Mouse (Mus musculus): ENCODE data around the gene Cdkn1b. TPM values are rescaled to one million over a fixed set of nuclear protein-coding genes. Genes with fewer than 3 reads are reported as not detected.

Cdkn1b gene
- total RNA-seq (2021), result 10 to 100 TPM; 50.9 to 53.6 TPM

- peak; percentile 85 to 95 for DNase-seq
- intact Hi-C loops (cut with DNase I), result loop anchor here (1.0 to 10.0 kb wide), 5 partner anchors 8 to 1904 kb away; partner anchors contain the start of genes BC049715, Dusp16, Gpr19 and Wbp11
Observed at GRCm38 (mm10) chr6:134920190-134921013, at the start of gene Cdkn1b. Gene Cdkn1b (plus strand): TSS chr6:134920401.

- intact Hi-C loops (cut with DNase I), result no loop called here
Observed at GRCm38 (mm10) chr6:134870887-134871286, 49.3 kb upstream of the Cdkn1b start.

GRCm38 (mm10) chr6:134872236-134872635 lies 48.0 kb upstream of the Cdkn1b start:
- no peak for DNase-seq
- intact Hi-C loops (cut with DNase I), result no loop called here

More at GRCm38 (mm10) chr6:134870887-134871286, 49.3 kb upstream of the Cdkn1b start:
- DNase-seq, result no peak

- intact Hi-C loops (cut with DNase I), result loop anchor here (1.0 kb wide), 1 partner anchor 74 kb away; no protein-coding TSS in a partner anchor
- DNase-seq, result no peak
Observed at GRCm38 (mm10) chr6:134873018-134873417, 47.2 kb upstream of the Cdkn1b start.

GRCm38 (mm10) chr6:134876795-134877194 lies 43.4 kb upstream of the Cdkn1b start:
- no peak for DNase-seq
- intact Hi-C loops (cut with DNase I), result no loop called here

- DNase-seq, result no peak
- intact Hi-C loops (cut with DNase I), result no loop called here
Observed at GRCm38 (mm10) chr6:134877276-134877675, 42.9 kb upstream of the Cdkn1b start.

- no peak for DNase-seq
- intact Hi-C loops (cut with DNase I), result no loop called here
Observed at GRCm38 (mm10) chr6:134877892-134878291, 42.3 kb upstream of the Cdkn1b start.

GRCm38 (mm10) chr6:134879556-134879955 lies 40.6 kb upstream of the Cdkn1b start:
- intact Hi-C loops (cut with DNase I), result no loop called here
- no peak for DNase-seq

GRCm38 (mm10) chr6:134880046-134880445 lies 40.2 kb upstream of the Cdkn1b start:
- intact Hi-C loops (cut with DNase I), result no loop called here

GRCm38 (mm10) chr6:134883661-134884060 lies 36.5 kb upstream of the Cdkn1b start:
- intact Hi-C loops (cut with DNase I), result no loop called here
- no peak for DNase-seq

More at GRCm38 (mm10) chr6:134880046-134880445, 40.2 kb upstream of the Cdkn1b start:
- DNase-seq, result no peak

- intact Hi-C loops (cut with DNase I), result no loop called here
Observed at GRCm38 (mm10) chr6:134885515-134885914, 34.7 kb upstream of the Cdkn1b start.

GRCm38 (mm10) chr6:134886475-134886874 lies 33.7 kb upstream of the Cdkn1b start:
- no peak for DNase-seq
- intact Hi-C loops (cut with DNase I), result no loop called here

More at GRCm38 (mm10) chr6:134885515-134885914, 34.7 kb upstream of the Cdkn1b start:
- DNase-seq, result no peak

- no peak for DNase-seq
- intact Hi-C loops (cut with DNase I), result no loop called here
Observed at GRCm38 (mm10) chr6:134887008-134887407, 33.2 kb upstream of the Cdkn1b start.

- intact Hi-C loops (cut with DNase I), result no loop called here
- no peak for DNase-seq
Observed at GRCm38 (mm10) chr6:134887711-134888449, 32.3 kb upstream of the Cdkn1b start.

- DNase-seq, result no peak
- intact Hi-C loops (cut with DNase I), result no loop called here
Observed at GRCm38 (mm10) chr6:134888563-134889017, 31.6 kb upstream of the Cdkn1b start.

- no peak for DNase-seq
- intact Hi-C loops (cut with DNase I), result no loop called here
Observed at GRCm38 (mm10) chr6:134889763-134890162, 30.4 kb upstream of the Cdkn1b start.

- DNase-seq, result no peak
- intact Hi-C loops (cut with DNase I), result no loop called here
Observed at GRCm38 (mm10) chr6:134890436-134890835, 29.8 kb upstream of the Cdkn1b start.

- intact Hi-C loops (cut with DNase I), result no loop called here
- DNase-seq, result no peak
Observed at GRCm38 (mm10) chr6:134896570-134897436, 23.4 kb upstream of the Cdkn1b start.

- intact Hi-C loops (cut with DNase I), result loop anchor here (1.0 to 2.0 kb wide), 3 partner anchors 19 to 49 kb away; partner anchors contain the start of gene Cdkn1b
- peak; percentile 97 to 99 for DNase-seq
Observed at GRCm38 (mm10) chr6:134897443-134898094, 22.6 kb upstream of the Cdkn1b start.

All from heart, postnatal 36 days (tissue).